Mouse (Mus musculus): ENCODE measurements around the gene Sprr1a. TPM values are rescaled to one million over a fixed set of nuclear protein-coding genes. Genes with fewer than 3 reads are reported as not detected.

Gene Sprr1a
- polyA plus RNA-seq, 1 experiment from 2014 or later, result not detected

Other genes starting within 250 kb of the Sprr1a start
- not detected in 2 replicates for gene Sprr2a3, start 200.5 kb downstream of the Sprr1a start, polyA plus RNA-seq (2014; fragmentation: Nextera tagmentation; extraction: Ambion mirVana)
- not detected in 2 replicates for gene Sprr2b, start 169.3 kb downstream of the Sprr1a start, polyA plus RNA-seq (2014; fragmentation: Nextera tagmentation; extraction: Ambion mirVana)
- not detected in 2 replicates for gene Sprr2d, start 146.8 kb downstream of the Sprr1a start, polyA plus RNA-seq (2014; fragmentation: Nextera tagmentation; extraction: Ambion mirVana)
- gene Sprr2e, start 133.8 kb downstream of the Sprr1a start, polyA plus RNA-seq (2014; fragmentation: Nextera tagmentation; extraction: Ambion mirVana), result not detected in 2 replicates
- gene Sprr2f, start 120.7 kb downstream of the Sprr1a start, polyA plus RNA-seq (2014; fragmentation: Nextera tagmentation; extraction: Ambion mirVana), result not detected in 2 replicates
- not detected in 2 replicates for gene Sprr2h, start 100.2 kb downstream of the Sprr1a start, polyA plus RNA-seq (2014; fragmentation: Nextera tagmentation; extraction: Ambion mirVana)
- gene Sprr2i, start 77.9 kb downstream of the Sprr1a start, polyA plus RNA-seq (2014; fragmentation: Nextera tagmentation; extraction: Ambion mirVana), result not detected in 2 replicates
- gene Sprr2j-ps, start 67.8 kb downstream of the Sprr1a start, polyA plus RNA-seq (2014; fragmentation: Nextera tagmentation; extraction: Ambion mirVana), result not detected in 2 replicates
- 6.2 and 6.3 TPM in 2 replicates for gene Gm9774, start 56.5 kb downstream of the Sprr1a start, polyA plus RNA-seq (2014; fragmentation: Nextera tagmentation; extraction: Ambion mirVana)
- gene Sprr2k, start 53.3 kb downstream of the Sprr1a start, polyA plus RNA-seq (2014; fragmentation: Nextera tagmentation; extraction: Ambion mirVana), result not detected in 2 replicates
- not detected in 2 replicates for gene Sprr1b, start 47.1 kb downstream of the Sprr1a start, polyA plus RNA-seq (2014; fragmentation: Nextera tagmentation; extraction: Ambion mirVana)
- gene Sprr3, start 27.2 kb downstream of the Sprr1a start, polyA plus RNA-seq (2014; fragmentation: Nextera tagmentation; extraction: Ambion mirVana), result not detected in 2 replicates
- not detected in 2 replicates for gene Sprr4, start 14.6 kb upstream of the Sprr1a start, polyA plus RNA-seq (2014; fragmentation: Nextera tagmentation; extraction: Ambion mirVana)
- gene 2310046K23Rik, start 48.6 kb upstream of the Sprr1a start, polyA plus RNA-seq (2014; fragmentation: Nextera tagmentation; extraction: Ambion mirVana), result not detected in 2 replicates
- gene Ivl, start 87.8 kb upstream of the Sprr1a start, polyA plus RNA-seq (2014; fragmentation: Nextera tagmentation; extraction: Ambion mirVana), result not detected in 2 replicates
- not detected in 2 replicates for gene Smcp, start 103.1 kb upstream of the Sprr1a start, polyA plus RNA-seq (2014; fragmentation: Nextera tagmentation; extraction: Ambion mirVana)
- not detected in 2 replicates for gene 2210017I01Rik, start 121.6 kb upstream of the Sprr1a start, polyA plus RNA-seq (2014; fragmentation: Nextera tagmentation; extraction: Ambion mirVana)
- not detected in 2 replicates for gene Lce6a, start 135.8 kb upstream of the Sprr1a start, polyA plus RNA-seq (2014; fragmentation: Nextera tagmentation; extraction: Ambion mirVana)
- not detected in 2 replicates for gene Lce1a1, start 162.4 kb upstream of the Sprr1a start, polyA plus RNA-seq (2014; fragmentation: Nextera tagmentation; extraction: Ambion mirVana)
- not detected in 2 replicates for gene Lce1b, start 171.0 kb upstream of the Sprr1a start, polyA plus RNA-seq (2014; fragmentation: Nextera tagmentation; extraction: Ambion mirVana)
- not detected in 2 replicates for gene Lce1a2, start 184.4 kb upstream of the Sprr1a start, polyA plus RNA-seq (2014; fragmentation: Nextera tagmentation; extraction: Ambion mirVana)
- not detected in 2 replicates for gene Lce1c, start 193.4 kb upstream of the Sprr1a start, polyA plus RNA-seq (2014; fragmentation: Nextera tagmentation; extraction: Ambion mirVana)
- gene Lce1d, start 201.3 kb upstream of the Sprr1a start, polyA plus RNA-seq (2014; fragmentation: Nextera tagmentation; extraction: Ambion mirVana), result not detected in 2 replicates
- gene Lce1e, start 223.2 kb upstream of the Sprr1a start, polyA plus RNA-seq (2014; fragmentation: Nextera tagmentation; extraction: Ambion mirVana), result not detected in 2 replicates
- gene Lce1f, start 234.5 kb upstream of the Sprr1a start, polyA plus RNA-seq (2014; fragmentation: Nextera tagmentation; extraction: Ambion mirVana), result not detected in 2 replicates